Comparison of ENCODE assay signal across 28 mouse cellular contexts in the genomic region with DNA sequence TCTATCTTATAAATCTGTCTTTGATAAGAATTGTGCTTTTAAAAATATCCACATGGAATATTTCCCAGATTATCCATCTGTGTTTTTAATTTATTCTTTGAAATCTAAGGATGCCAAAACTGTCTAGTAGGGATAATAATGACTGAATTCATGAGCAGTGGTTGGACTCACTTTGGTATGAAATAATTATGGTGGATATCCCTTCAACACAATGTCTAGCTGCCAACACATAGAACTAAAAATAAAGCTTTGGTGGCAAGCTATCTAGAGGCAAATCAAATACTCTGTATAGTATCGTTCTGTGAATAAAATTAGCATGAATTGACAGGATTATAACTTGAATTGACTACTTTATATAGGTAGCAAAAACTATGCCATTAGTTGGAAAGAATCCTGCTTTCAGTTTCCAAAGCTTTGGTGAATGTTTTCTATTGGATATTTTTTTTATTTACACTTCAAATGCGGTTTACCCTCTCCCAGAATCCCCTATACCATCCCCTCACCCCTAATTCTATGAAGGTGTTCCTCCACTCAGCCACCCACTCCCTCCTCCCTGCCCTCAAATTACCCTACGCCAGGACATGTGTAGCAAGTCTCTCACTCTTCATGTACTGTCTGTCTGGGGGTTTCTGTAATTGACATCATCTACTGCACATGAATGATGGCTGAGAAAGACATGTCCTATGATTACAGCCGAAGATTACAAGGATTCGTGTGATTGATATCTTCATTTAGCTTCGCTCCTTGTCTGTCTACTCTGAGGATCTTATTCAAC.
A peak's percentile ranks its signal among the peaks of the same experiment; 100 is the strongest.
DNase-seq lines count a peak whose midpoint lies in the region; ATAC-seq and TF ChIP-seq lines count a peak whose summit lies in the region.
"Had no signal": no experiment of that assay in that cellular context is flagged by ENCODE, and none has a peak within 500 bp of the region (broad histone marks: within the 10 kb centered on the region; RNA-seq: fewer than 3 reads in every experiment).

No protein-coding gene starts in this region.

- no peak overlapping the region for H3K4me3 ChIP-seq in forebrain, embryonic 15.5 days
- H3K4me3 ChIP-seq in forebrain, embryonic 10.5 days = no peak overlapping the region
- no peak overlapping the region for H3K4me3 ChIP-seq in forebrain, embryonic 16.5 days (replicated peaks; ENCODE audit: low read length)
- H3K4me3 ChIP-seq in intestine, embryonic 16.5 days (ENCODE audit: low read length) = no peak overlapping the region
- H3K4me3 ChIP-seq: embryonic facial prominence, embryonic 10.5 days; embryonic facial prominence, embryonic 13.5 days; erythroblast, embryonic 14.5 days; heart, embryonic 12.5 days; heart, embryonic 15.5 days; hindbrain, embryonic 10.5 days; hindbrain, embryonic 13.5 days; intestine, embryonic 15.5 days had no signal

- H3K27me3 ChIP-seq in forebrain, embryonic 15.5 days = no peaks in the 10 kb centered on the region
- no peaks in the 10 kb centered on the region for H3K27me3 ChIP-seq in forebrain, embryonic 10.5 days (ENCODE audit: poor library complexity, severe bottlenecking)
- H3K27me3 ChIP-seq in forebrain, embryonic 16.5 days (replicated peaks; ENCODE audit: control insufficient read depth, insufficient read depth, low read length) = no peaks in the 10 kb centered on the region
- no peaks in the 10 kb centered on the region for H3K27me3 ChIP-seq in intestine, embryonic 16.5 days (replicated peaks; ENCODE audit: control insufficient read depth, insufficient read depth, low read length)
- H3K27me3 ChIP-seq: embryonic facial prominence, embryonic 13.5 days; heart, embryonic 12.5 days; heart, embryonic 15.5 days; hindbrain, embryonic 13.5 days; intestine, embryonic 15.5 days had no signal

- no peaks in the 10 kb centered on the region for H3K9me3 ChIP-seq in forebrain, embryonic 15.5 days
- no peaks in the 10 kb centered on the region for H3K9me3 ChIP-seq in forebrain, embryonic 10.5 days
- no peaks in the 10 kb centered on the region for H3K9me3 ChIP-seq in forebrain, embryonic 16.5 days (ENCODE audit: control insufficient read depth, low read length)
- no peaks in the 10 kb centered on the region for H3K9me3 ChIP-seq in intestine, embryonic 16.5 days (ENCODE audit: control insufficient read depth, low read length)
- H3K9me3 ChIP-seq: embryonic facial prominence, embryonic 10.5 days; embryonic facial prominence, embryonic 13.5 days; heart, embryonic 12.5 days; heart, embryonic 15.5 days; hindbrain, embryonic 10.5 days; hindbrain, embryonic 13.5 days; intestine, embryonic 15.5 days had no signal

- DNase-seq in forebrain, embryonic 10.5 days (ENCODE audit: extremely low spot score, low spot score) = no peak
- peak; percentile 64 for DNase-seq in brain, embryonic 14.5 days (ENCODE audit: low read depth)
- DNase-seq in frontal cortex, postnatal 36 days (ENCODE audit: low spot score in 2 of 2) = no peak
- DNase-seq: adrenal gland, adult 2 months; adrenal gland, postnatal 14 days; cerebellum, adult 11 months; cerebellum, adult 2 months; cerebellum, adult 9-11 months; cerebellum, postnatal 25 days; embryo, embryonic 11 days; gastrocnemius, postnatal 25 days; heart, adult 18-20 months; heart, postnatal 10 days; heart, postnatal 36 days; kidney, adult 18-20 months had no signal

- no peak overlapping the region for H3K27ac ChIP-seq in forebrain, embryonic 15.5 days (replicated peaks)
- no peak overlapping the region for H3K27ac ChIP-seq in forebrain, embryonic 10.5 days
- 0 out of 2 replicates have a peak overlapping the region, but pooled peaks have one; percentile 33 for H3K27ac ChIP-seq in forebrain, embryonic 16.5 days (ENCODE audit: low read length)
- H3K27ac ChIP-seq in intestine, embryonic 16.5 days (ENCODE audit: low read length) = no peak overlapping the region
- H3K27ac ChIP-seq: embryonic facial prominence, embryonic 10.5 days; embryonic facial prominence, embryonic 13.5 days; heart, embryonic 15.5 days; hindbrain, embryonic 10.5 days; hindbrain, embryonic 13.5 days; intestine, embryonic 15.5 days had no signal

- H3K36me3 ChIP-seq in forebrain, embryonic 15.5 days = no peaks in the 10 kb centered on the region
- no peaks in the 10 kb centered on the region for H3K36me3 ChIP-seq in forebrain, embryonic 10.5 days (replicated peaks)
- no peaks in the 10 kb centered on the region for H3K36me3 ChIP-seq in forebrain, embryonic 16.5 days (ENCODE audit: control insufficient read depth, insufficient read depth)
- no peaks in the 10 kb centered on the region for H3K36me3 ChIP-seq in intestine, embryonic 16.5 days (ENCODE audit: control insufficient read depth, insufficient read depth, low read length)
- H3K36me3 ChIP-seq: embryonic facial prominence, embryonic 10.5 days; embryonic facial prominence, embryonic 13.5 days; heart, embryonic 12.5 days; heart, embryonic 15.5 days; hindbrain, embryonic 10.5 days; hindbrain, embryonic 13.5 days; intestine, embryonic 15.5 days had no signal

- H3K9ac ChIP-seq in forebrain, embryonic 15.5 days (replicated peaks) = no peak overlapping the region
- no peak overlapping the region for H3K9ac ChIP-seq in forebrain, embryonic 16.5 days (replicated peaks; ENCODE audit: low read depth, low read length)
- H3K9ac ChIP-seq in intestine, embryonic 16.5 days (ENCODE audit: low read depth, low read length) = no peak overlapping the region
- H3K9ac ChIP-seq: embryonic facial prominence, embryonic 13.5 days; heart, embryonic 12.5 days; heart, embryonic 15.5 days; hindbrain, embryonic 13.5 days; intestine, embryonic 15.5 days had no signal

- TF ChIP-seq CTCF in brain, embryonic 14.5 days (IDR thresholded peaks at IDR 0.05; ENCODE audit: borderline replicate concordance, extremely low read depth, insufficient read depth, insufficient read length) = no peak

- peak; percentile 77 for ATAC-seq in forebrain, embryonic 15.5 days (replicated peaks)
- peak; percentile 94 for ATAC-seq in forebrain, embryonic 16.5 days
- no peak for ATAC-seq in intestine, embryonic 16.5 days
- ATAC-seq: CD4-positive, CD25-positive, alpha-beta regulatory T cell, adult 4 months; hindbrain, embryonic 16.5 days; intestine, embryonic 15.5 days had no signal

- TF ChIP-seq POLR2A in brain, embryonic 14.5 days (IDR thresholded peaks at IDR 0.05; ENCODE audit: borderline replicate concordance, extremely low read depth, insufficient read depth, insufficient read length, poor library complexity, severe bottlenecking) = no peak

- no peak overlapping the region for H3K4me2 ChIP-seq in forebrain, embryonic 15.5 days (replicated peaks)
- H3K4me2 ChIP-seq in forebrain, embryonic 16.5 days (ENCODE audit: low read length) = no peak overlapping the region
- H3K4me2 ChIP-seq in intestine, embryonic 16.5 days (ENCODE audit: low read depth, low read length) = no peak overlapping the region
- H3K4me2 ChIP-seq: embryonic facial prominence, embryonic 13.5 days; heart, embryonic 12.5 days; heart, embryonic 15.5 days; hindbrain, embryonic 13.5 days; intestine, embryonic 15.5 days had no signal

- H3K4me1 ChIP-seq in forebrain, embryonic 15.5 days = no peaks in the 10 kb centered on the region
- H3K4me1 ChIP-seq in forebrain, embryonic 10.5 days = no peaks in the 10 kb centered on the region
- H3K4me1 ChIP-seq in forebrain, embryonic 16.5 days (replicated peaks; ENCODE audit: control insufficient read depth, insufficient read depth, low read length) = peaks cover 3% of the 10 kb centered on the region; the same call in 1 of the 2 replicates
- no peaks in the 10 kb centered on the region for H3K4me1 ChIP-seq in intestine, embryonic 16.5 days (ENCODE audit: control insufficient read depth, insufficient read depth, low read length)
- H3K4me1 ChIP-seq: embryonic facial prominence, embryonic 10.5 days; embryonic facial prominence, embryonic 13.5 days; heart, embryonic 12.5 days; heart, embryonic 15.5 days; hindbrain, embryonic 10.5 days; hindbrain, embryonic 13.5 days; intestine, embryonic 15.5 days had no signal

- 67% methylated on average over 6 of the region's 6 CpGs for WGBS in forebrain, embryonic 15.5 days
- WGBS in forebrain, embryonic 10.5 days = 90% methylated on average over 6 of the region's 6 CpGs
- 64% methylated on average over 6 of the region's 6 CpGs for WGBS in forebrain, embryonic 16.5 days
- WGBS in intestine, embryonic 16.5 days = 89% methylated on average over 6 of the region's 6 CpGs
